Mouse (Mus musculus) testis, postnatal 10 days (tissue): ENCODE measurements at regions not wholly inside any gene's neighbourhood (a gene's known extent, or its start where the extent isn't known, plus 50 kb on each side); places are given as distances from the start of the nearest gene placed in this dataset.
A peak's percentile ranks its signal among the peaks of the same experiment; 100 is the strongest.

Experiments used
- DNase-seq: peaks from one replicate; pipeline ENCODE4 v3.0.0; 2021; ENCODE audit warnings: low spot score

DNA sequence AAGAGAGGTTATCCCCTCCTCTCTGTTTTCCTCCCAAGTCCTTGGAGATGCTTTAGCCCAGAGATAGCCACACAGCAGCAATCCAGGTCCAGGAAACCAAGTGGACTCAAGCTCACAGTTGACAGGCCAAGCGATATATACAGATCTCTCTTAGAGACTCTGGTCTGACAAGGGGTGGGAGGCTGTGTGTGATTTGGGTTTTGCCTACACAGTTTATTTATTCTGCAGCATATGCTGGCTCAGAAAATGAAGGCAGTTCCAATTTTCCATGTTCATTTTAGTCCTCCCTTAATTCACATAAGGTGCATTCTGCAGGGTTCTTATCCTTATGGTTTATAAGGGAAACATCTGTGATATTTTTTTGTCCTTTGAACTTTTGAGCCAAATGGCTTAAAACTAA lies 595.0 kb upstream of the Apob start:
- no peak for DNase-seq

- DNase-seq, result no peak
These were observed 573.6 kb upstream of the Apob start for GRCm38 (mm10) chr12:7403800-7404199.

DNA sequence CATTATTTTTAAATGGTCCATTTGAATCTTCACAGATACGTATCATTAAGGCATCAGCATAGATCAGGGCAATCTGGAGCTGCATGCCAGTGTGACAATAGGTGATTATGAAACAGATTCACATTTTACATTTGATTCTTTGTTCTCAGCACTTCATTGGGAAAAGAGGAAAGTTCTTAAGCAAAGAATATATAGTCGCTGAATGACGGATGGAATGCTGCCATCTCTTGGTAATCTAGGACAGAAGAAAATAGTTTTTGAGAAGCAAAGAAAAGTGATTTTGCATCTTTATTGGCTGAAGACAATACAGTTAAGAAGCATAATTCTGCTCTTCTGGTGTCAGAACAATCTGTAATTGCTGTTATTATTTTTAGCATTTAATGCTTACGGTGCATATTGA lies 565.6 kb upstream of the Apob start:
- no peak for DNase-seq

DNA sequence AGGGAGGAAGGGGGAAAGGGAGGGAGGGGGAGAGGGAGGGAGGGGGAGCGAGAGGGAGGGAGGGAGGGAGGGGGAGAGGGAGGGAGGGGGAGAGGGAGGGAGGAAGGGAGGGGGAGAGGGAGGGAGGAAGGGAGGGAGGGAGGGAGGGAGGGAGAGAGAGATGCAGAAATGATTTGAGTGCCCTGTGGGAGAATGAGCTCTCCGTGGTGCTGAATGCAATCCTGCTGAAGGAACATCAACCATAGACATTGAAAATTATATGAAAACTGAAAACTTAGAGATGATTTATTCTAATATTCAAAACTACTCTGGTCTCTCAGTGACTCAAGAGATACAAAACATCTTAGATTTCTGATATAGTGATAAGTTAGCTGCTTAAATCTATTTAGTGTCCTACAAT lies 557.2 kb upstream of the Apob start:
- peak; percentile 50 for DNase-seq

DNA sequence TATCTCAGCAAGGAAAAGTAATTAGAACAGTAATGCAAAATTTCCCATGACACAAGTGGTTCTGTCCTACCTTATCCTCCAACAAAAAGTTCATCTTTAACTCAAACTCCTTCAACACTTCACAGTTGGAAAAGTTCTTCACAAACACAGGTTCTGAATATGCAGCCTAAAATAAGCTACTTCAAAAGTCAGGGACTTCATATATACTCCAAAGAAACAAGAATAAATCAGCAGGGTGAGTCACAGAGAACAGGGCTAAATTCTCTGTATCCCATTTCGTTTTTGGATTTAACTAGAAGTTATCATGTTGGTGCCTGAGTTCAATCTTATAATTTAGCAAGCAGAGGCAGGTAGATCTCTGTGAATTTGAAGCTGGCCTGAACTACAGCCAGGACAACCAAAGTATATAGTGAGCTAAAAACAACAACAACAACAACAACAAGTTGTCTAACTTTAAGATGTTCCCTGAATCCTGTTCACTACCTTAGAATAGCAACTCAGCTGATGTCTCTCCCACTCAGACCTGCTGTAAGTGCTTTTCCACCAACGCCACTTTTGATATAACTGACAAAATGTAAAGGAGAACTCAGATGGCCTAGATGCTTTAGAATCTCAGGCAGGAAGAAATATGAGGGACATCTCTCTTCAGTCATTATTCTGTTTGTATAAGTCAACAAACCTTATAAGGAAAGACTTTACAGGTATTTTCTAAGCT lies 555.5 kb upstream of the Apob start:
- DNase-seq, result no peak

DNA sequence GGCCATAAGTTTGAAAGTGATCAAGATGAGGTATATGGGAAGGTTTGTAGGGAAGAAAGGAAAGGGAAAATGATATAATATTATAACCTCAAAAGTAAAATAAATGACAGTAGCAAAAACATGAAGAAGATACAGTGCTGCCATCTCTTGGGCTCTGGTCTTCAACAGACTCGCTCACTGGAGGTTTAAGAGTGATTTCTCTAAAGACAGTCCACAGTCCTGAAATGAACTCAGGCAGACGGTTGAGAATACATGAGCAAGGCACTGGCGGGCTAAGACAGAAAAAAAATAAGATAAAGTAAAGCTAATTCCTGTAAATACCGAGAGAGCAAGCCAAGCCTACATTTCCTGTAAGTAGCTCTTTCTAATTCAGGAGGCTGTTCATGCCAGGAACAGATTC lies 546.5 kb upstream of the Apob start:
- no peak for DNase-seq

DNA sequence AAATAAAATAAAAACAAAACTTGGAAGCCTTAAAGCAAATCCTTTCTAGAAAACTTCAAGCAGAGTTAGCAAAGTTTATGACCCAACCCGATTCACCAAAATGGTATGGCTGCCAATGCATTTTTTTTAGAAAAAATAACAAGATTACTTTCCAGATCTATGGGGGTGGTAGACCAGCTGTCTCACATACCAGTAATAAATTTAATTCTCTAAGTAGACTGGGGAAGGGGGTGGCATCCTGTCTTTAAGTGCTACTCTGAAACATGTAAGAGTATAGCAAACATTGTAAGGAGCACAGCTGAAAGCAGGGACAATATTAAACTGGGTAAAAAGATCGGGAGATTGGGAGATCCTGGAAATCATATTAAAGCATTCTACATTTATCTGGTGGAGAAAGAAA lies 532.2 kb upstream of the Apob start:
- no peak for DNase-seq

DNA sequence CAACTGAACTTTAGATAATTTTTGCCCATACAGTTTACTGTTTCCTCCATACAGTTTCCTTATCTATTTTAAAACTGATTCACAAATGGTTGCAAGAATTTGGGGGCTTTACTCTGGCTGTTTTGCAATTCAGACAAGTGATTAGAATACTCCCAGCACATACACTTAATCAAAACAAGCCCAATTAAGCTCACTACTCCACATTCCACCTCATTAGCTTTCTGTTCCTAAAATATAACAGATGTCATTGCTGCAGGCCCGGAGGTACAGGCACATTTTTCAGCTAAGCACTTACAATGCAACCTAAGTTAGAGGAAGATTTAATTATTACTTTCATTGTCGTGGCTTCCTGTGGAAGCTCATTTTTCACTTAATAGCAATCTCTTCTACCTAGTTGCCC lies 526.9 kb upstream of the Apob start:
- no peak for DNase-seq

DNA sequence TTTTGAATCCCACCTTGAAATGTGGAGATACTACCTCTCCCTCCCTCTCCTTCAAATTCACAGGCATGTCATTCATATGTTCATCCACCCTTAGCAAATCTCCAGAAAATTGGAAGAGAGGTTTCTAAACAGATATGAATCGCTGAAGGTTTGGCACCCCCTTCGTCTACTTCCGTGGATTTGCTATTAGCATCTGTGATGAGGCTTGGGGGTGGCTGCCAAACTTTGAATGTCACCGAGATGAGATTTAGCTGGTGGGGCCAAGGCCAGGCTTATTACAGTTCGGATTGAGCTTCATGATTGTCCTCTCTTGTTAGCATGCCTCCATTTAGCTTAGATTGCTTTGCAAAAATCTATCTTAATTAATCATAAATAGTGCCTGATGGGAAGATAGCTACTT lies 520.4 kb upstream of the Apob start:
- no peak for DNase-seq

- no peak for DNase-seq
These were observed 519.9 kb upstream of the Apob start for GRCm38 (mm10) chr12:7457544-7457943.

DNA sequence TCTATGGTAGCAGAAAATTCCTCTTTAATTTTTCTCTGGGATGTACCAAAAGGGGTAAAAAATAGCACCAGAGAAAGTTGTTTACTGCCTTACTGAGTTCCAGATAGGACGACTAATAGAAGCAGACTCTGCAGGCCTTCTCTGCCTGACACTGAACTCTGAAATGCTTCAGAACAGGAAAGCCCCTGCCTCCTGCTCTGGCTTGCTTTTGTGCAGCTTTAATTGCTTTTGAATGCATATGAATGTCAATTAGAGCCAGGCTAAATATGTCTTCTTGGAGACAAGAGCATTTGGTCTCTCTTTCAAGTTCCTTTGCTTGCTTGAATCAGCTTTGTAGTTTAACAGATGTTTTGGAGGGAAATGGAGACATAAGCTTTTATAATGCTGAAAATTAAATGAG lies 512.5 kb upstream of the Apob start:
- DNase-seq, result no peak

DNA sequence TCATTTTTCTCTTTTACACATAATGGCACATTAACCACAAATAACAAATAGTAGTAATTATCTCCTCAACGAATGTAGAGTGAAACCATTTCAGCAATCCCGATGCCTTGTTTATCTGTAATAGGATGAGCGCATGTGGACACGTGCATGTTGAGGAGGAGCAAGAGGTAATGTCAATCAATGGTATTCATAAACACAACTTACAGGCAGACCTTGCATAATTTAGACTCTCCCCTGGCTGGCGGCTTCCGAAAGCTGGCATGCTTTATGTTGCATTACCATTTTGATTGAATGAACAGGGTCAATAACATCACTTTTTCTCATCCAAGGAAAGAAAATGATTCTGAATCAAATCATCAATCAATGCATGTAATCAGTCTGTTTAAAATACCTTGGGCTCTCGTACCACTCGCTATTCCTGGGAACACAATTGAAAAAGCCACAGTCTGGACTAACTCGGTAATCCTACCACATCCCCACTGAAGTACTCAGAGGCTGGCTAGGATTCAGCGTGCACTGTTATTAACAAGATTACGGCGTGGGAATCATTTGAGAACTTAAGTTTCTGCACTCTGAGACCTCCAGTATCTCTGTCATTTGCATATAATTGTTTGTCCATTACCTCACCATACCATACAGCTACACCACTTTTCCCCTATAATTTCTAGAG lies 464.7 kb upstream of the Apob start:
- no peak for DNase-seq

DNA sequence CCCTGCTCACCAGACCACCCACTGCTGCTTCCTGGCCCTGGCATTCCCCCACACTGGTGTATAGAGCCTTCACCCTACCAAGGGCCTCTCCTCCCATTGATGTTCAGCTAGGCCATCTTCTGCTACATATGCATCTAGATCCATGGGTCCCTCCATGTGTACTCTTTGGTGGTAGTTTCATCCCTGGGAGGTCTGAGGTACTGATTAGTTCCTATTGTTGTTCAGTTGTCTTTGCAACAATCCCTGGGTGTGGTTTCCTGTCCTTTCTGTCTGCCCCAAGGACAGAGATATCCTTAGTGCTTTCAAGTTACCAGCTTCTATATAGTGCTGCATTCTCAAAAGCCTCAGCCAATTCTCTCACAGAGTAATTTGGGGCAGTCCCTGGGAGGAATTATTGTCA lies 440.1 kb upstream of the Apob start:
- no peak for DNase-seq

- DNase-seq, result no peak
These were observed 434.0 kb upstream of the Apob start for GRCm38 (mm10) chr12:7543281-7543981.

DNA sequence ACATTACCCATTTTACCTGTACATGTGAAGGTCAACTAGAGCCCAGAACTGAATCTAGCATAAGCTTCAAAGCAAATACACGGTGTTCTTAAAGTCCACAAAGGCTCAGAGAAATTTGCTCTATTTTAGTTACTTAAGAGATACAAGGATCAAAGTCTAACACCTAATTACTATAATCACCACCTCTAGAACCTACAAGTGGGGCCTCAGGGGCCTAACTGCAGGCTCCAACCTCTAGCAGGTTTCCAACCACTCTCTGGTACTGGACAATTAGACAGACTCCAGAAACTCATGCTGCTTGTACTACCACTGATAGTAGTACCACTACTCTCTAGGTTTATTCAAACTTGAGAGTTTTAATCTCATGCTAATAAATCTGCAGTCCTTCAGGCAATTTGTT lies 428.7 kb upstream of the Apob start:
- DNase-seq, result no peak

GRCm38 (mm10) chr12:7560245-7560644 lies 417.2 kb upstream of the Apob start:
- DNase-seq, result no peak

- no peak for DNase-seq
These were observed 401.4 kb upstream of the Apob start for GRCm38 (mm10) chr12:7576081-7576480.

GRCm38 (mm10) chr12:7587501-7587900 lies 389.9 kb upstream of the Apob start:
- no peak for DNase-seq

DNA sequence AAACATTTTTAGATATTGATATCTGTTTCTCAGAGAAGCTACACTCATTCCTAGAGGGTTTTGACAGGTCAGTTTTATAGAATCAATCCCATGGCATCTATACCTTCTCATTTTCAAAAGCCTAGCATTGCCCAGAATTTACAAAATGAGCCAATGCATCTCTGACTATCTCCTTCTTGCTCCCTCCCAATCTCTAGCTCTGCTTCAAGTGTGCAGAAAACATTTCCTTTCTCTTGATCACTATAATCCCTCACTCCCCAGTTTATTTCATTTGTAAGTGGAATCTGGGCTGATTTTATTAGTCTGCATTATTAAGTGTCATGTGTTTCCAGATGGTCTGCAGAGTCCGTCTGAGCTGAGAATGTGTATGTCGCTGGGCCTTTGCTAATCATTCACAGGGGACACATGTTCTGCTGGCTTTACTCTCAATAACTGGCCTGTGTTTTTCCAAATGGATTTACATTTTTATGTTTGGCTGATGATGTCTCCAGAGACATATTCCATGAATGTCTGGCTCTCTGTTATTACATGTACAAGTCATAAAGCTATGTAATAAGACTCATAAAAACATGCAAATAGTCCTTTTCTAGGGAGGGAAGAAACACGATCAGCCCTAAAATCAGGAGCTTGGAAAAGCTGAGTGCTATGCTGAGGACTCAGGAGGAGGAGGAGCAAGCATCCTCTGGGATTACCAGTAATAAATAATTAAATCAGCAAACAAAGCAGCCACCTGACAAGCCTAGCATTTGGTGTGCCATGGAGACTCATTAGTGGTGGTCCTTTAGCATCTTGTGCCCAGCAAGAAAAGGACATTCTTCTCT lies 366.0 kb upstream of the Apob start:
- no peak for DNase-seq

GRCm38 (mm10) chr12:7636417-7637175 lies 340.9 kb upstream of the Apob start:
- DNase-seq, result no peak

DNA sequence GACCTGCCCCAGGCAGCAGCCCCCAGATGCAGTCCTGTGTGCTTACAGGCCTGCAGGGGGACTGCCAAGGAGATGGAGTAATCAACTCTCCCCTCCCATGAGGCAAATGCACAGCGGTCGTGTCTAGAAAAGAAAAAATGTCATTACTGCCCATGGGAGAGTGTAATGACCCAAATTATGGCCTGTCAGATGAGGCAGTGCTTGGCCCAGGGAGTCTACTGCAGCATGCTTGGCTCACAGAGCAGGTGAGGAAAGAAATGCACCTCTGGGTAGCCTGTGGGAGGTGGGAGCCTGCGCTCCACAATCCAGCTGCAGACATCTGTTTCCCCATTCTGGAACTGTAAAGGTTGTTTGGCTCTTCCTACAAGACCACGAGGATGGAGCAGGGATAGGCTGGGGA lies 339.8 kb upstream of the Apob start:
- DNase-seq, result no peak

GRCm38 (mm10) chr12:7650851-7651250 lies 326.6 kb upstream of the Apob start:
- DNase-seq, result no peak
